Mouse (Mus musculus) gastrocnemius, postnatal 10 days (tissue): ENCODE measurements at regions not wholly inside any gene's neighbourhood (a gene's known extent, or its start where the extent isn't known, plus 50 kb on each side); places are given as distances from the start of the nearest gene placed in this dataset.

Experiments used
- DNase-seq: peaks from one replicate; pipeline ENCODE4 v3.0.0; 2021; ENCODE audit warnings: mixed read lengths

GRCm38 (mm10) chr12:110387567-110387966 is 59.4 kb upstream of the Ppp2r5c start:
- DNase-seq = no peak

- no peak for DNase-seq
Observed at GRCm38 (mm10) chr12:110389439-110389838, 57.5 kb upstream of the Ppp2r5c start.

GRCm38 (mm10) chr12:110391464-110391863 is 55.5 kb upstream of the Ppp2r5c start:
- DNase-seq = no peak

DNA sequence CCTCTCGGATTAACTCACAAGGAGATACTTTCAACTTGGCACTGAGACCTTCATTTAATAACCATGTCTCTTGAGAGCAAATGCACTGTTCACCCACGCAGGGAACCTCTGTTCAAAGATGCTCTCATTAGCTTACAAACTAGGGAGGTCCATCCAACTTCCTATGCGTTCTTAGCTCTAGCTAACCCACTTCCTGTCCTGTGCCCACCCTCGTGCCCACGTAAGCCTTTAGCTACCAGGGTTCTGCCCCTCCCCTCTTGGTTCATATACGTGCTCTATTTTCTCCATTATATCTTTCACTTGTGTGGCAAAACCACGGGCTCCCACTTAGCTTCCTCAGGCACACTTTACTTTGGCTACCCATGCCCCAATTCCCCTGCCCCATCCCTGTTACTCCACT is 53.4 kb upstream of the Ppp2r5c start:
- no peak for DNase-seq
